Mouse (Mus musculus) liver, embryonic 14.5 days (tissue): ENCODE measurements at regions not wholly inside any gene's neighbourhood (a gene's known extent, or its start where the extent isn't known, plus 50 kb on each side); places are given as distances from the start of the nearest gene placed in this dataset.

Source experiments
- CTCF ChIP-seq: IDR thresholded peaks from 2 replicates; pipeline ENCODE4 v1.5.1; 2016; ENCODE audit warnings: antibody characterized with exemption, low read depth, control low read depth
- EP300 ChIP-seq: IDR thresholded peaks from 2 replicates; pipeline ENCODE4 v1.6.1; 2016; ENCODE audit warnings: antibody characterized with exemption, low read depth

DNA sequence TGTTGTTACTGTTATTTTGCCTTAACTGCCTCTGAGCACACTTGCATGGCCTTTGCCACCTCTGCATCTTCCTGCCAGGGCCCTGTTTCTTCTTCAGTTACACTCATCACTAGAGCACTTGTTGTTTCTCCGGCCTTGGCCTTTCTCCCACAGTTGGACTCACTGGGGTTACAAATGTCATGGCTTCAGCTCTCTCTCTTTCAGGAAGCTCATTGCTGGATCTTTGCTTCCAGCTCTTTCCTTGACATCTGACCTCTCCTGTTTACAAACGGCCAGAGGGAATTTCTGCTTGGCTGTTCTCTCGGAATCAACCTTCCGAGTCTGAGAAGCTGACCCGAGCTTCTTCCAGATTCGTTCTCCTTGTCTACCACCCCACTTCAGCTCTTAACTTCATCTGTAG is 146.6 kb upstream of the Adamts3 start:
- no peak for TF ChIP-seq CTCF
- no peak for TF ChIP-seq EP300
